Mouse (Mus musculus): ENCODE data around the gene Paqr7. TPM values are rescaled to one million over a fixed set of nuclear protein-coding genes. Genes with fewer than 3 reads are reported as not detected.

The Paqr7 gene
- polyA plus RNA-seq, 1 experiment from 2014 or later, result 23.3 TPM

DNA sequence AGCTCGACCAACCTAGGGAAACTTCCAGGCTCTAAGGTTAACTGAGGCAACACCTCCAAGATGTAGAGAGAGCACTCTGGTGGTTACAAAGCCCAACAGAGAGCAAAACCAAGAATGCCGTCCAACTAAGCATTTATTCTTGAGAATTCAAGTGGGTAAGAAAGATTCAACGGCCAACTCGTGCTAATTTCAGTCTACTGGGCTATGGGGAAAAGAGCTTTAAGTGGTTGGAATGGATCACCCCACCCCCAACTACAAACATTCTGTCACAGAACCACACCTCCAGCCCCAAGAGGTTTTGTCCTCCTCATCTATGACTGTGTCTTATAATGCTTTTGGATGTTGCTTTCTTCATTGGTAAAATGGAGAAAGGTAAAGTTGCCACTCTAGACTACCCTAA lies 36.4 kb downstream of the Paqr7 start:
- no peaks in the 10 kb centered on the region for H3K27me3 ChIP-seq
- 86% methylated on average over 4 of the region's 4 CpGs for WGBS
- no peak overlapping the region for H3K4me2 ChIP-seq
- H3K27ac ChIP-seq (replicated peaks), result no peak overlapping the region
- H3K9ac ChIP-seq, result no peak overlapping the region; the same call in 1 of the 2 replicates
- H3K4me1 ChIP-seq (replicated peaks), result peaks cover 32% of the 10 kb centered on the region
- peaks cover 44% of the 10 kb centered on the region for H3K36me3 ChIP-seq
- H3K9me3 ChIP-seq, result no peaks in the 10 kb centered on the region
- no peak overlapping the region for H3K4me3 ChIP-seq
- no peak for ATAC-seq (ENCODE audit: low read depth)

- Histone ChIP-seq H3K9ac (peak overlapping the region; percentile 91), H3K27ac (replicated peaks) (no peak overlapping the region), H3K36me3 (peaks cover 44% of the 10 kb centered on the region), H3K4me2 (peak overlapping the region; percentile 96), H3K4me1 (replicated peaks) (peaks cover 32% of the 10 kb centered on the region), H3K4me3 (peak overlapping the region; percentile 98), H3K27me3 (no peaks in the 10 kb centered on the region), H3K9me3 (no peaks in the 10 kb centered on the region)
- ATAC-seq (ENCODE audit: low read depth), result no peak
- 87% methylated on average over 4 of the region's 4 CpGs for WGBS
Observed at GRCm38 (mm10) chr4:134533421-134533820, 36.9 kb downstream of the Paqr7 start.

DNA sequence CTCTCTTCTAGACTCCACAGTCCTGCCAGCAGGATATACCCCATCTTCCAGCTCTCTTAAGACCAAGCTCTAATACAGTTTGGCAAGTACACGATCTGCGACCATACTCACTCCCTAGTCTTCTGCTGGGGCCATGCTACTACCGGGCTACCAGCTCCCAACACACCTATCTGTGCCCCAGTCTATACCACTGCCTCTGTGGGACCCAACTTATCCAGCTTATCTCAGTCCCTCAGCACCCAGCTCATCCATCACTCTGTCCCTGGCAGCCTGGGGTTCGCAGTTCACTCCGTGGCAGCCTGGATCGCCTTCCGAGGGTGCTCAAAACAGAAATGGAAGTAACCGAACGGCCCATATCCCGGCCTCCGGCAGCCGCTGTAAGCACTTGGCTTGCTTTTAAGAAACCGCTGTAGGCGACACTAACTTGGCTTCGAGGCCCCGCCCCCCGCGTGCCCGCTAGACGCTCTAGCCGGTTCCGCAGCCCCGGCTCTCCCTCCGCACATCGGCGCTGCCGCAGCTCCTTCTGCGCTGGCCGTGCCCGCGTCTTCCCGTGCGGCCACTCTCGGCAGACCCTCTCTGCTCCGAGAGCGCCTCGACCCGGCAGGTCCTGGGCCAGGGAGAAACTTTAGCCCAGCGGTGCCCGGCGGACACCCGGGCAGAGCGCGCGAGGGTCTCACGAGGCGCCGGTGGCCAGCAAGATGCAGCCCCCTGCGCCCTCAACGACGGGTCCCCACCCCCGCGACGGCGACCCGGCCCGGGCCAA lies 37.8 kb downstream of the Paqr7 start:
- Histone ChIP-seq H3K4me1 (replicated peaks) (peaks cover 32% of the 10 kb centered on the region), H3K4me3 (peak overlapping the region; percentile 98), H3K27me3 (no peaks in the 10 kb centered on the region), H3K36me3 (peaks cover 44% of the 10 kb centered on the region), H3K9ac (peak overlapping the region; percentile 91), H3K4me2 (peak overlapping the region; percentile 96), H3K27ac (replicated peaks) (peak overlapping the region; percentile 86), H3K9me3 (no peaks in the 10 kb centered on the region)
- ATAC-seq (ENCODE audit: low read depth), result peak; percentile 21
- under 1% methylated on average over 57 of the region's 57 CpGs for WGBS

- H3K4me2 ChIP-seq, result peak within 1 kb of the TSS; percentile 96
- peak within 1 kb of the TSS; percentile 91 for H3K9ac ChIP-seq
- WGBS, result under 1% methylated on average over 59 of the region's 71 CpGs
- H3K27me3 ChIP-seq, result no peaks in the 10 kb centered on the region
- peak within 1 kb of the TSS; percentile 98 for H3K4me3 ChIP-seq
- ATAC-seq (ENCODE audit: low read depth), result peak; percentile 98
- H3K9me3 ChIP-seq, result no peaks in the 10 kb centered on the region
- H3K4me1 ChIP-seq (replicated peaks), result peaks cover 32% of the 10 kb centered on the region
- peaks cover 44% of the 10 kb centered on the region for H3K36me3 ChIP-seq
- peak within 1 kb of the TSS; percentile 86 for H3K27ac ChIP-seq (replicated peaks)
Observed at GRCm38 (mm10) chr4:134534932-134535786, 38.7 kb downstream of the Paqr7 start, which contains the start of gene Mtfr1l. Gene Mtfr1l (minus strand): TSS chr4:134535387.

DNA sequence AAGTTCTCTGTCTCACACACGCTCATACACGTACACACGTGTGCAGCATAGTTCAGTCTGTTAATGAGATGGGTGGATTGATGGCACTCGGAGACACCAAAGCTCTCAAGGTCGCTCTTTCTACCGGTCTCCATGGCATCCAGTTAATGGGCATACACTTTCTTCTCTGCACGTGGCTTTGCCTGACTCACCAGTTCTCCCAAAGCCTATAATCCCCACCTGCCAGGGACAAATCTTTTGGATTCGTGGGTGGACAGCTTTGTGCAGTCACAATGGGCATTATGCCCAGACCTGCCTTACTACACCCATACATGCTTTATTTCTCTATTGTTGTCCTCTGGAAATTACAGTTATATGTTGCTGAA lies 39.3 kb downstream of the Paqr7 start:
- peak overlapping the region; percentile 91 for H3K9ac ChIP-seq
- H3K36me3 ChIP-seq, result peaks cover 44% of the 10 kb centered on the region
- H3K4me3 ChIP-seq, result peak overlapping the region; percentile 98
- ATAC-seq (ENCODE audit: low read depth), result peak; percentile 15; the same call in 1 of the 2 replicates
- H3K27me3 ChIP-seq, result no peaks in the 10 kb centered on the region
- peak overlapping the region; percentile 96 for H3K4me2 ChIP-seq
- H3K9me3 ChIP-seq, result no peaks in the 10 kb centered on the region
- peaks cover 32% of the 10 kb centered on the region for H3K4me1 ChIP-seq (replicated peaks)
- 5% methylated on average over 8 of the region's 8 CpGs for WGBS
- H3K27ac ChIP-seq (replicated peaks), result peak overlapping the region; percentile 86

DNA sequence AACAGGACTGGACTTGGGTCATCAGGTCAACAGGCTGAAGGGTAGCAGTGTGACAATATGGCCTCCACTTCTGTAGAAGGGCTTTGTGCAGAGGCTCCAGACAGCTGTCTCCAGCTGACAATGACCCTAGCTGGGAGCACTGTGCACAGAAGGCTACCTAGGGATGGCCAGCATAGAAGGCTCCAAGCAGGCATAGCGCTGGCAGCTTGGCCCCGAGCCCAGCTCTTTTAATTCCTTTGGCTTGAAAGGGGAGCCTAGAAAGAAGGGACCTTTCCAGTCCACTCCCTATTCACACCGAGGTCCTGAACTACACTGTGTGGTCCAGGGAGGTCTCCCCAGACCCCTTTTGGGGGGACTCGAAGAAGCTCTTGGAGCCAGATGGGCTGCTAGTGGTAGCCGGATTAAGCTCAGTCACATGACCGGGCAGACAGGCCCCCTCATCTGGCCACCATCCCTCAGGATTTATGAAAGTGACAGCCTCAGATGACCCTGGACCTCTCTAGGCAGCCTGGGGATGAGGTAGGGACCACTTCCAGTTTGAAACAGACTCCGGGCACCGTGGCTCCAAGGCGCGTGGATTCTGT lies 42.6 kb downstream of the Paqr7 start:
- WGBS, result 88% methylated on average over 10 of the region's 10 CpGs
- Histone ChIP-seq H3K27me3 (no peaks in the 10 kb centered on the region), H3K36me3 (peaks cover 54% of the 10 kb centered on the region), H3K4me2 (no peak overlapping the region), H3K9me3 (no peaks in the 10 kb centered on the region), H3K4me1 (replicated peaks) (peaks cover 11% of the 10 kb centered on the region), H3K27ac (replicated peaks) (no peak overlapping the region), H3K9ac (no peak overlapping the region), H3K4me3 (no peak overlapping the region)
- ATAC-seq (ENCODE audit: low read depth), result no peak

DNA sequence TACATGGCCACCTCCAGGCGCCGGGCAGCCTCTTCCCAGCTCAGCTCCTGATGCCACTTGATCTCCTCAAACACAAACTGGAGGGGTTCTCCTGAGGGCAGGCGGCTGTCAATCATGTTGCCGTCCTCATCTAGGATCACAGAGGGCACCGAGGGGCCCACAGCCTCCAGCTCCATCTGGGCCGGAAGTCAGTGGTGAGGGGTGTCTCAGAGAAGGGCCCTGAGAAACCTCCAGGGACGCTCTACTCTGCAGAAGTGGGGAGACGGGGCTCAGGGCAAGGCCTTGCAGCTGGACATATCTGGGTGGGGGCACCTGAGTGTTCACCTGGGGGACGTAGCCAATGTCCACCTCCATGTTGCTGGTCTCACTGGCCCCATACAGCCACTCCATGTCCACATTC lies 46.2 kb downstream of the Paqr7 start:
- H3K27me3 ChIP-seq, result no peaks in the 10 kb centered on the region
- H3K27ac ChIP-seq (replicated peaks), result no peak overlapping the region
- H3K9me3 ChIP-seq, result no peaks in the 10 kb centered on the region
- no peak overlapping the region for H3K4me3 ChIP-seq
- ATAC-seq (ENCODE audit: low read depth), result no peak
- no peak overlapping the region for H3K4me2 ChIP-seq
- H3K36me3 ChIP-seq, result peaks cover 87% of the 10 kb centered on the region
- whole genome bisulfite sequencing, result 95% methylated on average over 9 of the region's 9 CpGs
- peaks cover 11% of the 10 kb centered on the region for H3K4me1 ChIP-seq (replicated peaks)
- H3K9ac ChIP-seq, result 0 out of 2 replicates have a peak overlapping the region, but pooled peaks have one; percentile 27

DNA sequence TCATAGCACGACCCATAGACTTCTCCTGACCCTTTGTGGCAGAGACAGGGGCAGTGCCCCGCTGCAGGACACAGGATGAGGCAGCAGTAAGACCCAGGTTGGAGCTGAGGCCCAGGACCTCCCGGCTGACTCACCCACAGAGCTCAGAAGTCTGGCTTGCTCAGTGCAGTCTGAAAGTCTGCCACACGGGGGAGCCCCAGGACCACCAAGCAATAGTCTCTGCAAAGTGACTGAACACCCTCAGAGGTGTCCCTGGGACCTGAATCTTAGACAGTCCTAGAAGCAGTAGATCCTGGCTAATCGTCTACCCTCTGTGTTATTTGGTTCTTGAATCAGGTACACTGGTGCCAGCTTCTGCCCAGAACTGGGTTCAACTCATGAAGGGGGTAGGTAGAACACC lies 46.8 kb downstream of the Paqr7 start:
- Histone ChIP-seq H3K4me1 (replicated peaks) (peaks cover 17% of the 10 kb centered on the region), H3K9ac (0 out of 2 replicates have a peak overlapping the region, but pooled peaks have one; percentile 27), H3K9me3 (no peaks in the 10 kb centered on the region), H3K27ac (replicated peaks) (no peak overlapping the region), H3K4me3 (no peak overlapping the region), H3K4me2 (no peak overlapping the region), H3K36me3 (peaks cover 89% of the 10 kb centered on the region), H3K27me3 (no peaks in the 10 kb centered on the region)
- 7% methylated on average over 5 of the region's 5 CpGs for WGBS
- peak; percentile 36; the same call in 1 of the 2 replicates for ATAC-seq (ENCODE audit: low read depth)

DNA sequence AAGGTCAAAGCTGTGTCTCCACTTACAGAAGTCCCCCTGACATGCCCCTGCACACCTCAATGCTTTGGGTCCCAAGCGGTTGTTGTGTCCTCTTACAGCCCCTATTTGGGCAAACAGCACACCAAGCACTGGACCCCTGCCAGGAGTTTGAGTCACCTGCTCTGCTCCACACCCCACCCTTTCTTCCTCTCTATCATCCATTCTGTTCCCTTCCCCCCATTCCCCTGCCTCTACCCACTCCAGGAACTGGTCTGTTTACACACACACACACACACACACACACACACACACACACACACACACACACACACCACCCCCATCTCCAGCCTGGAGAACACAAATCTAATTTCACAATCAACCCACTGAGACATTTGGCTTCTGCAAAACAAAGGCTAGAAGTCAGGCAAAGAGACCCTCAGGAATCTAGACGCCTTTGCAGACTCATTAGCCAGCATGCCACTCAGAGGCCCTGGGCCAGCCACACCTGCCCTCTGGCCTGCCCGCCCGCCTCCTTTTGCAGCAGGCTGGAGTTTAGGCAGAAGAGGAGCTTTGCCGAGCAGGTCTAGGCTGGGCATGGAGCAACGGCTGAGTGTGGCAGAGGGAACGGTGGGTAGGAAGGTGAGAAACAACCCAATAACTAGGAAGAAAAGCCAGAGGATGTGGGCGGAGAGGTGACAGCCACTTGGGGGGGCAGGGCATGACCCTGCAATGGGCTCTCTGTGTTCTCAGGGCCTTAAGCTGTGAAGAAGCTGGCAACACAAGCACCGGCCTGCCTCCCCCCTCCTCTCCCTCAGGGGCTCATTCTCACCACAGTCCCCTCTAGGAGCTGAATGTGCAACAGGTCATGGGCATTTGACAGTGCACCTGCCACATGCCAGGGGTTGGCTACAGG lies 50.6 kb downstream of the Paqr7 start:
- peak overlapping the region; percentile 38; the same call in 1 of the 2 replicates for H3K9ac ChIP-seq
- H3K9me3 ChIP-seq, result peaks cover 6% of the 10 kb centered on the region
- H3K27me3 ChIP-seq, result no peaks in the 10 kb centered on the region
- H3K4me2 ChIP-seq, result no peak overlapping the region
- H3K27ac ChIP-seq (replicated peaks), result no peak overlapping the region
- WGBS, result 63% methylated on average over 9 of the region's 9 CpGs
- no peak overlapping the region for H3K4me3 ChIP-seq
- no peak for ATAC-seq (ENCODE audit: low read depth)
- H3K36me3 ChIP-seq, result peaks cover 77% of the 10 kb centered on the region
- peaks cover 35% of the 10 kb centered on the region for H3K4me1 ChIP-seq (replicated peaks)

DNA sequence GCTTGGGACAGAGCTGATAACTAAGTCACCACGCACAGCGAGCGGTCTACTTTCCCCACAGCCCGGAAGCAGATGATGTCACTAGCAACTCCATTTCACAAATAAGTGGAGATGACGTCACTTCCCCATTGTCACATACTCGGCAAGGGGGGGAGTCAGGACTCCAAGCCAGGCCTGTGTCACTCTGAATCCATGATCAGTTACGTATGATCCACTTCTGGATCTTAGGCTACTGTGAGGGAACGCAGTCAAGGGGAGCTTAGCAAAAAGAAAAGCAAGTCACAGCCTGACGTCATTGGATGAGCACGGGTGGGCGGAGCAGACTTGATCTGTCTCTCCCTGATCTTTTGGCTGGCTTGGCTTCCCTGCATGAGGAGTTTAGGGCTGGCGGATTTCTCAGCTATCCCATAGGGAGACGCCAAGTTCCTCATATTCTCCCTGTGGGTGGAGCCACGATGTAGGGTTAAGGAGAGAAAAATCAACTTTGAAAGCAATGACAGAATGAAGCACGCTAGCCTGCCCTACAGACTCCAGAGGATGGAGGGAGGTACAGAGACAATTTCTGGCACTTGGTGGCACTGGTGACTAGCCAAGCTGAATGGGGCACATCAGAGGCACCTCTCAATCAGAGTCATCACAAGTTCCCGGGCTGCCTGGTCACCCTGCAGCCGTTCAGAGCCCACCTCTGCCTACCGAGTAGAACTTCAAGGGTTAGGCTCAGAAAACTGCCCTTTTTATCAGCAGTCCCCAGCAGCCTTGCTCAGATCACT lies 51.9 kb downstream of the Paqr7 start:
- no peak for ATAC-seq (ENCODE audit: low read depth)
- H3K9ac ChIP-seq, result no peak overlapping the region

DNA sequence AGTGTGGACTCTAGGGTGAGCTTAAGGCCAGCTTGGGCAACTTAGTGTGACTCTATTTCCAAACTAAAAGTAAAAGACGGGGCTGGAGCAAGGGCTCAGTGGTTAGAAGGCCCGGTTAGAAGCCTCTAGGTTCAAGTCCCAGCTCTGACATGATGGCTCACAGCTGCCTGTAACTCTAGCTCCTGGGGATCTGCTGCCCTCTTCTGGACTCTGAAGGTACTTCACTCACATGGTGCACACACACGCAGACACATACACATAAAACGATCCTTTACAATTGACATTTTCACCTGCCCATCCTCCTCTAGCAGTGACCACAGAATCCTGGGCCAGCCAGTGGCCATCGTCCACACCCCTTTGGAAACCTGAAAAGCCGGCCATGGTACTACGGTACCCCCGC lies 53.4 kb downstream of the Paqr7 start:
- 96% methylated on average over 8 of the region's 8 CpGs for WGBS
- H3K4me1 ChIP-seq (replicated peaks), result peaks cover 39% of the 10 kb centered on the region

More for the DNA sequence above, 51.9 kb downstream of the Paqr7 start:
- 76% methylated on average over 18 of the region's 18 CpGs for WGBS
- H3K27me3 ChIP-seq, result no peaks in the 10 kb centered on the region
- peaks cover 39% of the 10 kb centered on the region for H3K4me1 ChIP-seq (replicated peaks)
- no peak overlapping the region for H3K4me3 ChIP-seq
- no peak overlapping the region for H3K4me2 ChIP-seq
- H3K27ac ChIP-seq (replicated peaks), result no peak overlapping the region
- peaks cover 66% of the 10 kb centered on the region for H3K36me3 ChIP-seq
- H3K9me3 ChIP-seq, result peaks cover 6% of the 10 kb centered on the region

More for the DNA sequence above, 53.4 kb downstream of the Paqr7 start:
- Histone ChIP-seq H3K27ac (replicated peaks) (no peak overlapping the region), H3K27me3 (no peaks in the 10 kb centered on the region), H3K4me3 (no peak overlapping the region), H3K4me2 (no peak overlapping the region), H3K36me3 (peaks cover 55% of the 10 kb centered on the region), H3K9ac (no peak overlapping the region), H3K9me3 (peaks cover 6% of the 10 kb centered on the region)
- ATAC-seq (ENCODE audit: low read depth), result no peak

Data from neural tube, embryonic 13.5 days (tissue).